In genomic region chr12:31654965-31655477, GRCm38 (mm10) we compare ENCODE assay signal across 8 mouse cellular contexts. TPM values are rescaled to one million over a fixed set of nuclear protein-coding genes. Genes with fewer than 3 reads are reported as not detected.
A peak's percentile ranks its signal among the peaks of the same experiment; 100 is the strongest.
DNase-seq lines count a peak whose midpoint lies in the region; ATAC-seq and TF ChIP-seq lines count a peak whose summit lies in the region.

No protein-coding gene starts in this region.

- H3K4me1 ChIP-seq in kidney, postnatal 0 days (replicated peaks; ENCODE audit: insufficient read depth, low read length) = peaks cover 4% of the 10 kb centered on the region; the same call in 1 of the 2 replicates
- H3K4me1 ChIP-seq in hindbrain, postnatal 0 days (ENCODE audit: insufficient read depth, low read length) = no peaks in the 10 kb centered on the region
- H3K4me1 ChIP-seq in midbrain, embryonic 16.5 days (ENCODE audit: control insufficient read depth, insufficient read depth, low read length) = peaks cover 10% of the 10 kb centered on the region

- no peaks in the 10 kb centered on the region; the same call in 1 of the 2 replicates for H3K36me3 ChIP-seq in kidney, postnatal 0 days (ENCODE audit: insufficient read depth, low read length)
- no peaks in the 10 kb centered on the region for H3K36me3 ChIP-seq in hindbrain, postnatal 0 days (ENCODE audit: insufficient read depth, low read length)
- H3K36me3 ChIP-seq in midbrain, embryonic 16.5 days (ENCODE audit: control insufficient read depth, insufficient read depth, low read length) = no peaks in the 10 kb centered on the region

- H3K9ac ChIP-seq in kidney, postnatal 0 days (ENCODE audit: low read depth, low read length) = peak overlapping the region; percentile 83
- peak overlapping the region; percentile 84 for H3K9ac ChIP-seq in hindbrain, postnatal 0 days (replicated peaks; ENCODE audit: low read length)
- H3K9ac ChIP-seq in midbrain, embryonic 16.5 days (ENCODE audit: low read depth, low read length) = peak overlapping the region; percentile 89

- peak overlapping the region; percentile 59 for H3K4me2 ChIP-seq in kidney, postnatal 0 days (ENCODE audit: low read length)
- peak overlapping the region; percentile 89 for H3K4me2 ChIP-seq in hindbrain, postnatal 0 days (ENCODE audit: low read depth, low read length)
- peak overlapping the region; percentile 61 for H3K4me2 ChIP-seq in midbrain, embryonic 16.5 days (ENCODE audit: low read length)

- WGBS in kidney, postnatal 0 days = under 1% methylated on average over 29 of the region's 29 CpGs
- under 1% methylated on average over 29 of the region's 29 CpGs for WGBS in hindbrain, postnatal 0 days
- under 1% methylated on average over 29 of the region's 29 CpGs for WGBS in midbrain, embryonic 16.5 days

- TF ChIP-seq CTCF in kidney, postnatal 0 days (IDR thresholded peaks at IDR 0.05; ENCODE audit: low read depth) = peak; percentile 59
- peak; percentile 64 for TF ChIP-seq CTCF in hindbrain, postnatal 0 days (IDR thresholded peaks at IDR 0.05; ENCODE audit: low read depth)

- no peaks in the 10 kb centered on the region for H3K9me3 ChIP-seq in kidney, postnatal 0 days (replicated peaks; ENCODE audit: low read length)
- no peaks in the 10 kb centered on the region for H3K9me3 ChIP-seq in hindbrain, postnatal 0 days (ENCODE audit: low read length)
- H3K9me3 ChIP-seq in midbrain, embryonic 16.5 days (replicated peaks; ENCODE audit: control insufficient read depth, low read length, poor library complexity, severe bottlenecking) = no peaks in the 10 kb centered on the region

- H3K27ac ChIP-seq in kidney, postnatal 0 days = peak overlapping the region; percentile 86; the same call in 1 of the 2 replicates
- H3K27ac ChIP-seq in hindbrain, postnatal 0 days = peak overlapping the region; percentile 82
- H3K27ac ChIP-seq in midbrain, embryonic 16.5 days (ENCODE audit: low read length) = peak overlapping the region; percentile 87

- H3K27me3 ChIP-seq in kidney, postnatal 0 days (ENCODE audit: insufficient read depth, low read length) = no peaks in the 10 kb centered on the region
- H3K27me3 ChIP-seq in hindbrain, postnatal 0 days (ENCODE audit: insufficient read depth, low read length) = no peaks in the 10 kb centered on the region
- H3K27me3 ChIP-seq in midbrain, embryonic 16.5 days (ENCODE audit: control insufficient read depth, insufficient read depth, low read depth, low read length) = no peaks in the 10 kb centered on the region

- H3K4me3 ChIP-seq in kidney, postnatal 0 days (replicated peaks; ENCODE audit: low read depth, low read length) = peak overlapping the region; percentile 93
- peak overlapping the region; percentile 93 for H3K4me3 ChIP-seq in hindbrain, postnatal 0 days (ENCODE audit: low read length)
- H3K4me3 ChIP-seq in midbrain, embryonic 16.5 days (ENCODE audit: low read depth, low read length) = peak overlapping the region; percentile 85

- no peak for DNase-seq in kidney, postnatal 0 days (ENCODE audit: low spot score)
- no peak for DNase-seq in kidney, adult 8-10 months
- peak; percentile 35 for DNase-seq in c-Kit-positive CD71-positive TER-119-negative erythroid progenitor cells, embryonic 14.5 days (ENCODE audit: low read depth)
- no peak for DNase-seq in hindbrain, postnatal 0 days (ENCODE audit: low spot score)
- DNase-seq in layer of hippocampus, postnatal 14 days (ENCODE audit: low spot score in 2 of 2) = no peak
- DNase-seq in kidney, adult 11 months = no peak
- DNase-seq in retina, embryonic 14.5 days (ENCODE audit: low spot score) = no peak

- ATAC-seq in kidney, postnatal 0 days (replicated peaks; ENCODE audit: low FRiP score, low read depth) = peak; percentile 82
- peak; percentile 83 for ATAC-seq in hindbrain, postnatal 0 days
- peak; percentile 85 for ATAC-seq in midbrain, embryonic 16.5 days

RNA-seq across cellular contexts. Expression of gene Cog5, which starts 0.4 kb away (rescaled TPM):
- polyA plus RNA-seq in kidney, postnatal 0 days (2015; fragmentation: Nextera tagmentation; extraction: Ambion mirVana) = 22.9 and 24.1 TPM in 2 replicates
- 38.3 and 46.9 TPM in 2 replicates for total RNA-seq in hindbrain, postnatal 0 days (2014; rRNA removed)
- polyA plus RNA-seq in hindbrain, postnatal 0 days (2015; fragmentation: Nextera tagmentation; extraction: Ambion mirVana) = 17.6 and 18.4 TPM in 2 replicates
- 27.3 and 27.9 TPM in 2 replicates for polyA plus RNA-seq in midbrain, embryonic 16.5 days (2015; fragmentation: Nextera tagmentation; extraction: Ambion mirVana)
- 10 to 100 TPM; 58.9 to 62.8 TPM for total RNA-seq in layer of hippocampus, postnatal 14 days (2021)

RNA-seq across cellular contexts. Expression of gene Dus4l, which starts 0.4 kb away (rescaled TPM):
- 12.8 and 13.4 TPM in 2 replicates for polyA plus RNA-seq in kidney, postnatal 0 days (2015; fragmentation: Nextera tagmentation; extraction: Ambion mirVana)
- total RNA-seq in hindbrain, postnatal 0 days (2014; rRNA removed) = 1.4 and 2.2 TPM in 2 replicates
- 7.7 and 8.7 TPM in 2 replicates for polyA plus RNA-seq in hindbrain, postnatal 0 days (2015; fragmentation: Nextera tagmentation; extraction: Ambion mirVana)
- 6.3 and 6.6 TPM in 2 replicates for polyA plus RNA-seq in midbrain, embryonic 16.5 days (2015; fragmentation: Nextera tagmentation; extraction: Ambion mirVana)
- total RNA-seq in layer of hippocampus, postnatal 14 days (2021) = 1 to 10 TPM; 7.7 to 9.1 TPM

RNA-seq across cellular contexts. Expression of gene Bcap29, which starts 20.6 kb away (rescaled TPM):
- 35.3 TPM in 2 replicates for polyA plus RNA-seq in kidney, postnatal 0 days (2015; fragmentation: Nextera tagmentation; extraction: Ambion mirVana)
- total RNA-seq in hindbrain, postnatal 0 days (2014; rRNA removed) = 5.1 and 9.6 TPM in 2 replicates
- 38.2 and 39.1 TPM in 2 replicates for polyA plus RNA-seq in hindbrain, postnatal 0 days (2015; fragmentation: Nextera tagmentation; extraction: Ambion mirVana)
- 26.9 and 27.8 TPM in 2 replicates for polyA plus RNA-seq in midbrain, embryonic 16.5 days (2015; fragmentation: Nextera tagmentation; extraction: Ambion mirVana)
- total RNA-seq in layer of hippocampus, postnatal 14 days (2021) = 10 to 100 TPM; 25.7 to 27.8 TPM

RNA-seq across cellular contexts. Expression of gene Gpr22, which starts 58.7 kb away (rescaled TPM):
- 0.25 and 0.45 TPM in 2 replicates for polyA plus RNA-seq in kidney, postnatal 0 days (2015; fragmentation: Nextera tagmentation; extraction: Ambion mirVana)
- 19.4 and 24.7 TPM in 2 replicates for total RNA-seq in hindbrain, postnatal 0 days (2014; rRNA removed)
- 15.1 and 16.2 TPM in 2 replicates for polyA plus RNA-seq in hindbrain, postnatal 0 days (2015; fragmentation: Nextera tagmentation; extraction: Ambion mirVana)
- 21.2 and 21.3 TPM in 2 replicates for polyA plus RNA-seq in midbrain, embryonic 16.5 days (2015; fragmentation: Nextera tagmentation; extraction: Ambion mirVana)
- total RNA-seq in layer of hippocampus, postnatal 14 days (2021) = 10 to 100 TPM; 68.4 to 69.0 TPM
